Mouse (Mus musculus) erythroblast, adult 5-6 weeks (primary cell): ENCODE results near the gene Ccdc18. TPM values are rescaled to one million over a fixed set of nuclear protein-coding genes. Genes with fewer than 3 reads are reported as not detected.
A peak's percentile ranks its signal among the peaks of the same experiment; 100 is the strongest.
"Not testable (repeated sequence)": the region's sequence is repeated elsewhere in the genome, so short reads cannot be mapped to it uniquely, and the experiment has no call there.

Source experiments
- ATAC-seq: replicated peaks from 2 replicates; pipeline ENCODE4 v1.8.0; 2016; ENCODE audit warnings: moderate number of reproducible peaks, mild to moderate bottlenecking, moderate TSS enrichment, inconsistent platforms; ENCODE audit not compliant: poor library complexity, low FRiP score, severe bottlenecking
- total RNA-seq, 2 experiments: library from RNA; stranded (forward) in 1 of 2; stranded (reverse) in 1 of 2; fragments of 150-400 nt in 1 of 2; fragments of 200-764, 138-1000 nt in 1 of 2; gene quantifications; 2 replicates each; pipeline versions ENCODE4 v1.2.3 to v1.2.4; 2015 to 2017; ENCODE audit warnings: low replicate concordance in 2 of 2

Ccdc18 gene
- total RNA-seq, 2 experiments from 2014 or later: 1.2 to 8.5 TPM

DNA sequence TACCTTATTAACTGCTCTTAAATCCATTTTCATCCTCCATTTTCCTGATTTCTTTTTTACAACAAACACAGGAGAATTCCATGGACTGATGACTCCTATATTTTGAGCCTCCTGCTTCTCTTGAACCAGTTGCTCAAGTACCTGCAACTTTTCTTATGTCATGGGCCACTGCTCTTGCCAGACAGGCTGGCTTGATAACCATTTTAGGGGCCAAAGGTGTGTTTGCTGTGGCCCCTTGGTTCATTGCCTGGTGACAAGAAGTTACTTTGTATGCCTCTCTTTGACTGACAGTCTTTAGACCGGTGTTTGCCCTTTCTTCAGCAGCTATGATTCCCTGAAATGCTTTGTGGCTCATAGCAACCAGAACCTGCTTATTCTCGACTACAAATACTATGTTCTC lies 117.4 kb downstream of the Ccdc18 start:
- ATAC-seq: no peak

DNA sequence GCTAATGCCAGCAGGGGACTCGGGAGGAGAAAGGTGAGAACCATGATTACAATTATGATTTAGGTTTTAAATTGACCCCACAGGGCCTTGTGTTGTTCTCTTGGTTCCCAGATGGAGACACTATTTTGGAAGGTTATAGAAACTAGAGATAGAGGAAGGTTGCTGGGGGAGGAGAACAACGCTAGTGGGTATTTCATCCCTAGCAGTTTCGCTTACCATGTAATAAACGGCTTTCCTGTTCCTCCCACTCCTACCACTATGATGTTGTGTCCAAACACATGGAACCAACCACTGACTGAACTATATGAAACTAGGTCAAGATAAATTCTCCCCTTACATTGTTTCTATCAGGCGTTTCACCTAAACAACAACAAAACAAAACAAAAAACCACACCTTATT lies 122.6 kb downstream of the Ccdc18 start:
- no peak for ATAC-seq

DNA sequence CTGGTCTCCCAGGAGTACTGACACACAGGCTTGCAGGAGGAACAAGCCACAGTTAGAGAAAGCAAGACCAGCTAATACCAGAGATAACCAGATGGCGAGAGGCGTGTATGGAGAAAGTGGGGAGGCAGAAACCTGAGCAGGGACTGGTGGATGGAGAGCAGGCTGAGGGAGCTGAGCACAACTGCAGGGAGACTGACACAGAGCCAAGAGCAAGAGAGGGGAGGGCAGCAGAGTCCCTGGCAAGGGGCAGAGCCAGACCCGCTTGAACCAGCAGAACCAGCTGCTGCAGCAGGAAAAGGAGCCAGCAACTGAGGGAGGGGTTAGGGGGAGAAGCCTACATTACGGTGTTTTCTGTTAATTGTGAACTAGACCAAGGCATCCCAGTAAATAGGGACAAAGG lies 130.0 kb downstream of the Ccdc18 start:
- peak; percentile 77 for ATAC-seq

DNA sequence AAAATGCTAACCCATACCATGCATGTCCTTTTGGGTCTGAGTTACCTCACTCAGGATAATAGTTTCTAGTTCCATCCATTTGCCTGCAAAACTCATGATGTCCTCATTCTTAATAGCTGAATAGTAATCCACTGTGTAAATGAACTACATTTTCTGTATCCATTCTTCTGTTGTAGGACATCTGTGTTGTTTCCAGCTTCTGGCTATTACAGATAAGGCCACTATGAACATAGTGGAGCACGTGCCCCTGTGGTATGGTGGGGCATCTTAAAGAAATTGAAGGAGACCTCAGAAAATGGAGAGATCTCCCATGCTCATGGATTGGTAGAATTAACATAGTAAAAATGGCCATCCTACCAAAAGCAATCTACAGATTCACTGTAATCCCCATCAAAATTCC lies 131.1 kb downstream of the Ccdc18 start:
- not testable (repeated sequence) for ATAC-seq

DNA sequence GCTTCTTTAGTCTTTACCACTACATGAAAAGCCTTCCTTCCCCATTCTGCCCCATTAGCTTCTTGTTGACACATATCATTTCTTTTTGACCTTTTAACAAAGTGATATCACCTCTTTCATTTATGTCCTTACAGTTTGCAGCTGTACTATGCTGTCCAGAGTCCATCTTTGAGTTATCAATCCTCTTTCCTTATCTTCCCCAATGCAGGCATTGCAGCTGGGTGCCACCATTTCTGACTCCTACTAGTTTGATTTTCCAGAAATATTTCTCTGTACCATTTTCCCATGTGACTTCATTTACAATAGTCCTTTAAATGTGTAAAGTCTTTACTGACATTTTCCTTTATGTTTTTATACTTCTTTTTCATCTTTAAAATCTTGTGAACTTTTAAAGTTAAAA lies 134.3 kb downstream of the Ccdc18 start:
- ATAC-seq: no peak

DNA sequence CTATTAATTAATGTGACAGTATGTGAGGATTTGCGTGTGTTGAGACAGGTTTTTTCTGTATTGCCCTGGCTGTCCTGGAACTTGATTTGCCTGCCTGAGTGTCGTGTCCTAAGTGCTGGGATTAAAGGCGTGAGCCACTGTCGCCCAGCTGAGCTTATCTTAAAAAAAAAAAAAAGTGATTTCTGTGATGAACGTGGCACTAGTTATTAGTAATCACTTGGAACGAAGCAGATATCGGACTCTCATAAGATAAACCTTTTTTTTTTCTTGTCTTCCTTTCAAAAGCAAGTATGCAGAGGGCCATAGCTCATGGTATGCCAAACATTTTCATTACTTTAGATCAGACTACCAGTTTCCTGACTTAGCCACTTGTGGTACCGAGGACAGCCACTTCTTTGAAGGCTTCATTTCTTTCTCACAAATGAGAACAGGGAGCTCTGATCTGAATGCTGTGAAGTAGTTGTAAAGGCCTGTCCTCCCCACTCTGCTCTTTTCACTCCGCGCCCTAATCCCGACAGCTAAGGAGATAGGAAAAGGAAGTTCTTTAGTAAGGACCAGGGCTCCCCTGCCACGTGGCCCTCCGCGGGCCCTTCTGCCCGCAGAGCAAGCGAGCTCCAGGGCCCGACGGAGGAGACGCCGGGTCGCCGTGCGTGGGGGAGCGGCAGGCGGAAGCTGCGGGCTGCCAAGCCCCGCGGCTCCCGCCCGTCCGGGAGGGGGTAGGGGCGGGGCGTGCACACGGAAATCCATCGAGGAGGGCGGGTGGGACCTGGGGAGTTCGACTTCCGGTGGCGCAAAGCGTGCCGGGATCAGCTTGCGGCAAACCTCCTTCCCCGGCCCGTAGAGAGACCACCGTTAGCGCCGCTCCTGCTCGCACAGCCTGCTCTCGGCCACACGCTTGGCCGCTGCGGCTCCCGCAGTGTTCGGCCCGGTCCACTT lies 135.7 kb downstream of the Ccdc18 start, which contains the start of gene Dr1:
Gene Dr1 (plus strand): TSS at position 771 of the 936 bp plus-strand sequence.
- ATAC-seq: peak; percentile 88

DNA sequence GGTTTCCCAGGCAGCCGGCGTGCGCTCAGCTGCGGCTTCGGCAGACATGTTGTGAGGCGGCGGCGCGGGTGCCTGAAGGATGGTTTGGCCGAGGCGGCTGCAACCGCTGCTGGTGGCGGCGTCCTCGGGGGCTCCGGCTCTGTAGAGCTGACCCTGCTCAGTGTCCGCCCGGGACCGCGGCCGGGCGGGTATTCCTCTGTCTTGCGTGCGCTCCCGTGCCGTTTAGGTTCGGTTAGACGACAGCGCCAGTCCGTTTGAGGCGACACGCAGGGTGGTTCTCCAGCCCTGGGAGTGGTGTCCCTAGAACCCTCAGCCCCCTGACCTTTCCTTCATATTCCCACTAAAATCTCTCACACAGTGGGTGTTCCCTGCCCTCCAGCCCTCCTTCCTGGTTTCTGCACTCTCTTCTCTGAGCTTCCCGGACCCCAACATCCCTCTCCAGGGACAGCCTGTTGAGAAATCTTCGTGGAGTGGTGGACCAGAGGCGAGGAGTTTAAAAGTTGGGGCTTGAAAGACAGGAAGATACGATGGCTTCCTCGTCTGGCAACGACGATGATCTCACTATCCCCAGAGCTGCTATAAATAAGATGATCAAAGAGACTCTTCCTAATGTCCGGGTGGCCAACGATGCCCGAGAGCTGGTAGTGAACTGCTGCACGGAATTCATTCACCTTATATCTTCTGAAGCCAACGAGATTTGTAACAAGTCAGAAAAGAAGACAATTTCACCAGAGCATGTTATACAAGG lies 136.6 kb downstream of the Ccdc18 start:
- peak; percentile 42 for ATAC-seq

DNA sequence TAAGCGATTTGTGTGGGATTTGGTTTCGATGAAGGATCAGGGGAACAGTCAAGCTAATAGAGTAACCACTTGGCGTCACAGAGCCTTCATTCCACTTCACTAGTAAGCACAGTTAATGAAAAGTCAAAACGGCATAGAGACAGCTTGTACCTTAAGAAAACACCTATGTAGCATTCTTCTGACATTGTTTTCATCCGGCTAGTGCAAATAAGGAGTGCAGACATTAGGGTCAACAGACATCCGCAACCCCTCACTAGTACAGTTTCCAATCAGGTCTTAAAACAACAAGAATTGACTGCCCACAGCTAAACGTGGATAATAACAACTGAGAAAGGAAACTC lies 137.1 kb downstream of the Ccdc18 start:
- ATAC-seq: peak; percentile 17

DNA sequence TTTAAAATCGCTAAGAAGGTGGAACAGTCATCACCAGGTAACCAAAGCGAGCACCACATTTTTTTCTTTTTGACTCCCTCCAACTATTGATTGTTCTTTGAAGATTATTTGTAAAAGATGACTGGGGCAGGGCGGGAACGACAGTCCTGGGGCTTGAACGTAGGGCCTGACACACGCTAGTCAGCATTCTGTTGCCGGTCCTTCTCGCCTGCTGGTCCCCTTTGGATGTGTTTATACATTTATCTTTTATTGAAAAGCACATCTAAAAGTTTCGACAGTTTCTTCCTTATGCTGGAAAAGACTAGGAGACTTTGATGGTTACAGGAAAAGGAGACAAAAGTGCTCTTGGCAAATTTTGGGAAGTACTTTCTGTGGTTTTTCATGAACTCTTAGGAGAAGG lies 137.7 kb downstream of the Ccdc18 start:
- ATAC-seq: peak; percentile 48; the same call in 1 of the 2 replicates

DNA sequence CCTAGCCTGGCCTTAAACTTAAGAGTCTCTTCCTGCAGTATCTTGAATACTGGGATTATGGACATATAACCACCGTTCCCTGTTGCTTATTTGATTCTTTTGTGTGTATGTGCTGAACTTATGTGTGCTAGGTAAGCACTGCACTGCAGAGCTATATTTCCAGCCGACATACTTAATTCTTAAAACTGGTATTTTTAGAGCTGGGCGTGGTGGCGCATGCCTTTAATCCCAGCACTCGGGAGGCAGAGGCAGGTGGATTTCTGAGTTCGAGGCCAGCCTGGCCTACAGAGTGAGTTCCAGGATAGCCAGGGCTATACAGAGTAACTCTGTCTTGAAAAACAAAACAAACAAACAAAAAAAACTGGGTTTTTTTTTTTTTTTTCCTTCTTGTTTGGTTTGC lies 138.7 kb downstream of the Ccdc18 start:
- ATAC-seq: not testable (repeated sequence)

Other genes starting within 250 kb of the Ccdc18 start
- gene Rpl5, start 232.4 kb upstream of the Ccdc18 start, total RNA-seq (2015; ENCODE audit: low replicate concordance): 89.2 and 183 TPM in 2 replicates
- gene Rpl5, start 232.4 kb upstream of the Ccdc18 start, total RNA-seq (2017; ENCODE audit: low replicate concordance): 48.5 and 162 TPM in 2 replicates
- 7.9 and 19.0 TPM in 2 replicates for gene Fam69a, start 145.8 kb upstream of the Ccdc18 start, total RNA-seq (2015; ENCODE audit: low replicate concordance)
- gene Fam69a, start 145.8 kb upstream of the Ccdc18 start, total RNA-seq (2017; ENCODE audit: low replicate concordance): 3.6 and 7.2 TPM in 2 replicates
- 19.6 and 22.9 TPM in 2 replicates for gene Mtf2, start 67.2 kb upstream of the Ccdc18 start, total RNA-seq (2015; ENCODE audit: low replicate concordance)
- 18.9 and 32.2 TPM in 2 replicates for gene Mtf2, start 67.2 kb upstream of the Ccdc18 start, total RNA-seq (2017; ENCODE audit: low replicate concordance)
- gene Tmed5, start 255 bp upstream of the Ccdc18 start, total RNA-seq (2015; ENCODE audit: low replicate concordance): 16.5 and 32.9 TPM in 2 replicates
- gene Tmed5, start 255 bp upstream of the Ccdc18 start, total RNA-seq (2017; ENCODE audit: low replicate concordance): 12.5 and 15.9 TPM in 2 replicates
- gene Dr1, start 136.0 kb downstream of the Ccdc18 start, total RNA-seq (2015; ENCODE audit: low replicate concordance): 28.6 and 29.2 TPM in 2 replicates
- 18.4 and 30.2 TPM in 2 replicates for gene Dr1, start 136.0 kb downstream of the Ccdc18 start, total RNA-seq (2017; ENCODE audit: low replicate concordance)
- gene Pigg, start 179.7 kb downstream of the Ccdc18 start, total RNA-seq (2015; ENCODE audit: low replicate concordance): 0.19 and 2.3 TPM in 2 replicates
- gene Pigg, start 179.7 kb downstream of the Ccdc18 start, total RNA-seq (2017; ENCODE audit: low replicate concordance): 2.0 and 2.7 TPM in 2 replicates
- gene Gm42517, start 235.0 kb downstream of the Ccdc18 start, total RNA-seq (2015; ENCODE audit: low replicate concordance): not detected in 2 replicates
- gene Gm42517, start 235.0 kb downstream of the Ccdc18 start, total RNA-seq (2017; ENCODE audit: low replicate concordance): 0.28 and 0.60 TPM in 2 replicates